Mouse (Mus musculus) embryonic fibroblast, embryonic 13.5 days (primary cell): ENCODE measurements around the gene Golt1a.

ENCODE experiments used
- CTCF ChIP-seq: IDR thresholded peaks from 2 replicates; pipeline ENCODE4 v1.5.1; 2011; ENCODE audit warnings: mild to moderate bottlenecking, control low read depth, low read length, moderate library complexity, borderline replicate concordance; ENCODE audit not compliant: insufficient read depth
- POLR2A ChIP-seq: IDR thresholded peaks from 2 replicates; pipeline ENCODE4 v1.6.1; 2011; ENCODE audit warnings: low read depth, mild to moderate bottlenecking, control low read depth, low read length, moderate library complexity

DNA sequence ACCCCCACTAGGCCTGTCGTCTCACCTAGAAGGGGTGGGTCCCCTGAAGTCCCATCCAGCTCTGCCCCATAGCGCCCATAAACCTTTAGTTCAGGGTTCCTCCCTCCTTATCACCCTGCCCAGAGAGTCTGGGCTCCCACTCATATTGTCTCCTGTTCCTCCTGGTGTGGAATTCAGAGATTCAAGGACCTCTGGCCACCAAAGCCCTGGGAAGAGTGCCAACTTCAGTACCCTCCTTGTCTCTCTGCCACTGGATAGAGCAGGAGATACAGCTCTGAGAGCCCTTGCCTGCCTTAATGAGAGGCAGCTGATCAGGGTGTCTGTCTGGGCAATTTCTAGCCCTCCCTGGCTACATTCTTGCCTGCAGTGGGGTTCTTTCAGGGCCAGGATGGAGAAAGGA is 55.3 kb downstream of the Golt1a start:
- TF ChIP-seq CTCF (no peak), POLR2A (no peak)
